Mouse (Mus musculus) central nervous system, embryonic 11.5 days (tissue): ENCODE measurements around the gene Tmem28. TPM values are rescaled to one million over a fixed set of nuclear protein-coding genes. Genes with fewer than 3 reads are reported as not detected.

Experiments
- polyA plus RNA-seq: library from polyadenylated mRNA; depleted of rRNA; stranded (reverse); fragments of >200 nt; gene quantifications from 2 replicates; pipeline ENCODE4 v1.2.3, GENCODE M21; 2012; rRNA removed

Tmem28 gene
- polyA plus RNA-seq, result 2.2 and 3.5 TPM in 2 replicates

DNA sequence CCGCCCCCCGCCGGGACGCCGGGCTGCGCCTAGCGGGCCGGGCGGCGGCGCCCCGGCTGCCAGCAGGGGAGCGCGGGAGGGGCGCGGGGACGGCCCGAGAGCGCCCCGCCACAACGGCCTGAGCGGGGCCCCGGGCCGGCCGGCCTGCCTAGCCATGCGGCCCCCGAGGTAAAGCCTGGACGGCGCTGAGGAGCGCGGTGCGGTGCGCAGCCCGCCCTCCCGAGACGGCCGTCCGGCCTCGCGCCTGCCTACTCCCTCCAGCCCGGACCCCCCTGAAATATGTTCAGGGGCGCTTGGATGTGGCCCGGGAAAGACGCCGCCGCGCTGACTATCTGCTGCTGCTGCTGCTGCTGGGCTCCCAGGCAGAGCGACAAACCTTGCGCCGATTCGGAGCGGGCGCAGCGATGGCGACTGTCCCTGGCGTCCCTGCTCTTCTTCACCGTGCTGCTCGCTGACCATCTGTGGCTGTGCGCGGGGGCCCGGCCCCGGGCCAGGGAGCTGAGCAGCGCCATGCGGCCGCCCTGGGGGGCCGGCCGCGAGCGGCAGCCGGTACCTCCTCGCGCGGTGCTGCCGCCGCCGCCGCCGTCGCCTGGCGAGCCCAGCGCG lies at the start of gene Tmem28:
TSS of gene Tmem28 (plus strand) at position 232 of the 606 bp plus-strand sequence.

Other genes with a start within 250 kb of the Tmem28 start
- gene Eda, start 154.6 kb downstream of the Tmem28 start, polyA plus RNA-seq, result 2.2 and 3.0 TPM in 2 replicates